Mouse (Mus musculus): Measurements from ENCODE around the gene Bmp8b.

DNA sequence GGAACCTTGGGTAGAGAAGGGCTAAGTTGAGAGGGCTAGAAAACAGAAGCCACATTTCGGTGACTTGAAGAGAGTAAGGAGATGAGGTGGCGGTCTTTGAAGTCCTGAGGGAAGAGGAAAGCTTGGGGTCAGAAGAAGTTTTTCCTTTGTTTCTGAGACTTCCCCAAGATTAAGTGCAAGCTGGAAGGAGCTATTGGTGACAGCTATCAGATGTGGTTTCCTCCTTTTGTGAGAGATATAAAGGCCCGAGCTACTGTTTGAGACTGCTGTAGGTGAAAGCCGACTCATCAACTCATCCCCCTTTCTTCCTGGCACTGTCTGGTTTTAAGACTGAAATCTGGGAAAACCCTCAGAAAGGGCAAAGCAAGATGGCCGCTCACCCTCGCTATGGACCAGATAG, 36.3 kb upstream of the Bmp8b start:
- TF ChIP-seq CTCF (IDR thresholded peaks at IDR 0.05; ENCODE audit: extremely low read depth, insufficient read depth, low read length) (no peak), POLR2A (IDR thresholded peaks at IDR 0.05; ENCODE audit: extremely low read depth, insufficient read depth, low read length) (no peak)
